Mouse (Mus musculus): Measurements from ENCODE around the gene Apoa2. TPM values are rescaled to one million over a fixed set of nuclear protein-coding genes. Genes with fewer than 3 reads are reported as not detected.
A peak's percentile ranks its signal among the peaks of the same experiment; 100 is the strongest.

Gene Apoa2
- total RNA-seq (2021) = 1 to 10 TPM in 1 of 2 experiments, not detected in 1; 7.5 TPM
- long read RNA-seq, experiment 1 = 0 reads
- long read RNA-seq, experiment 2 = 0 reads

- DNase-seq (ENCODE audit: low spot score) = no peak
Measured at GRCm38 (mm10) chr1:171224857-171225256, at the start of gene Apoa2. Gene Apoa2, plus strand, starts transcription at chr1:171225054.

DNA sequence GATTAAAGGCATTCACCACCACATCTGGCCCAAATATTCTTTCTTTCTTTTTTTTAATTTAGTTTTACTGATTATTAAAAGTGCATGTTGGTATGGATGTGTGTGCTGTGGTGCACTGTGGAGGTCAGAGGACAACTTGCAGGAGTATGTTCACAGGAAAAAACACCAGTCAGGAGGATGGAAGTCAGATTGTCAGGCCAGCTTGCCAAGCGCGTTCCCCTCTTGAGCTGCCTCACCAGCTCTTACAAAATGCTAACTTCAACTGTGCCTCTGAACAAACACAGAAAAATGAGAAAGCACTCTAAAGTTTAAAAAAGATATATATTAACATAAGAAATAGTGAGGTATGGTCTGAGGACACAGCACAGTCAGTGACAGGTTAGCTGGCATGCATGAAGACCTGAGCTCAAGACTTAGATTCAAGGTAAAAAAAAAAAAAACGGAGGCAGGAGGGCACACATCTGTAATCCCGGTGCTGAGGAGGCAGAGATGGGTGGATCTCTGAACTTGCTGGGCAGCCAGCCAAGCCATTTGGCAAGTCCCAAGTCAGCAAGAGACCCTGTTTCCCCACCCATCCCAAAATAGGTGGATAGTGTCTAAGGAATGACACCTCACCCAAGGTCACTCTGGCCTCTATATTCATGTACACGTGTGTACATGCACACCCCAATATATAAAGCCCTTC lies 45.2 kb upstream of the Apoa2 start:
- DNase-seq (ENCODE audit: low spot score) = no peak

GRCm38 (mm10) chr1:171183025-171183424 lies 41.8 kb upstream of the Apoa2 start:
- DNase-seq (ENCODE audit: low spot score) = no peak

- DNase-seq (ENCODE audit: low spot score) = peak; percentile 61
Measured at GRCm38 (mm10) chr1:171183620-171184019, 41.2 kb upstream of the Apoa2 start.

- DNase-seq (ENCODE audit: low spot score) = peak; percentile 50
Measured at GRCm38 (mm10) chr1:171184314-171184713, 40.5 kb upstream of the Apoa2 start.

DNA sequence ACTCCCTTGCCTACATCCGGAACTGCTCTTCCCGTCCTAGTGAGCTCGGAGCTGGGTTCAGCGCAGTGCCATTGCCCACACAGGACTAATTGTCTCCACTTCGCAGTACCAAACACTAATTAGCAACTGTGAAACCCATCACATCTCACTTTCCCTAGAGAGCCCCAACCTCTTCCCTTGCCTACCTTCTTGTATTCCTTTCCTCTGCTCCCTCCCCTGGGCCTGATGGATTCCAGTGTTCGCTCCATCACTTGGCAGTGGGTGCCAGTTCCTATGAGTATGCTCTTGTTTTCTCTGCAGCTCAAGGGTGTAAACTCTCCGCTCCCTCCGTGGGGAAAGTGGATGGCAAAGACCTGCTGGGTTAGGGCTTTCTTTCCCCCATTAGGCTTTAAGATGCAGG lies 39.2 kb upstream of the Apoa2 start:
- no peak for DNase-seq (ENCODE audit: low spot score)

GRCm38 (mm10) chr1:171187851-171188700 lies 36.8 kb upstream of the Apoa2 start:
- DNase-seq (ENCODE audit: low spot score) = no peak

- DNase-seq (ENCODE audit: low spot score) = no peak
Measured at GRCm38 (mm10) chr1:171189046-171189445, 35.8 kb upstream of the Apoa2 start.

GRCm38 (mm10) chr1:171189476-171190114 lies 35.3 kb upstream of the Apoa2 start:
- no peak for DNase-seq (ENCODE audit: low spot score)

DNA sequence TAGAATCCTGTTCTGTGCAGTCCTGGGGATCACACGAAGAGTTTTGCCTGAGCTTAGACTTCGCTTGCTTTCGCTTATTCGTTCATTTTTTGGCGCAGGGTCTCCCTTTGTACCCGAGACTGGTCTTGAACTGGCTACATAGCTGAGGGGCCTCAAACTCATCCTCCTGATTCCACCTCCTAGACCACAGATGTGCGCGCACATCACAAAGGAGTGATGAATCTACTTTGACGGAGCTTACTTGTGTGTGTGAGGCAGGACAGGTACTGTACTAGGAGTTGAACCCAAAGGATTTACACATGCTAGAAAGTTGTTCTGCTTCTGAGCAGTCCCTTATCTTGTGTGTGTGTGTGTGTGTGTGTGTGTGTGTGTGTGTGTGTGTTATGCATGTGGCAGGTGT lies 34.0 kb upstream of the Apoa2 start:
- DNase-seq (ENCODE audit: low spot score) = no peak

GRCm38 (mm10) chr1:171192283-171192682 lies 32.6 kb upstream of the Apoa2 start:
- no peak for DNase-seq (ENCODE audit: low spot score)

DNA sequence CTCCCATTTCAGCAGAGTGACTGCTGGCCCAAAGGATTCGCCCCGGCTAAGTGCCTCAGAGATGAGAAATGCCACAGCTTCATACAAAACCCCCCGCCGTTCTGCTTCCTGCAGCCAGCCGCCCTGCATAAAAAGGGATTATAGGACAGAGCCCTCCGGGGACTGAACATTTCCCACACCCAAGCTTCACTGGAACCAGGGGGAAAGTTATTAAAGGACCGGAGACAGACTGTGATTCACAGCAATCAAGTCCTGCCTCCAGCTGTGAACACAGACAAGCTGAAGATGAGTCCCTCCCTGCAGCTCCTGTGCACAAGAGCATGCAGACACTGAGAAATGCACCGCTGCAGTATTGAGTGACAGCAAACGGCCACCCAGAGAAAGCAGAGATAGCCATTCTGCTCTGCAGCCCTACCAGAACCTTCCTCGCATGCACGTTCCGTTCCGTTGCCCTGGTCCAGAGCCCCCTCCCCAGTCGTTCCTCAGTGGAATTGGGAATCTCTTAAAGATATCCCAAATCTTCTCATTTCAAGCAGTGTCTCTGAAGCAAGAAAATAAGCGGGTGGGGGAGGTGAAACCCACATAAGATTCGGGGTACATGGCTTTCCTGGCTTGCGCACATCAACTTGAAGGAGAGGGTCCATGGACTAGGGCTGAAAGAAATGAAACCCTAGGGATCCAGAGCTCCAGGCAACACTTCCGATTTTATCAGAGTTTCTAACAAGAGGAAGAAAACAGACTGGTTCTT lies 31.6 kb upstream of the Apoa2 start:
- no peak for DNase-seq (ENCODE audit: low spot score)

DNA sequence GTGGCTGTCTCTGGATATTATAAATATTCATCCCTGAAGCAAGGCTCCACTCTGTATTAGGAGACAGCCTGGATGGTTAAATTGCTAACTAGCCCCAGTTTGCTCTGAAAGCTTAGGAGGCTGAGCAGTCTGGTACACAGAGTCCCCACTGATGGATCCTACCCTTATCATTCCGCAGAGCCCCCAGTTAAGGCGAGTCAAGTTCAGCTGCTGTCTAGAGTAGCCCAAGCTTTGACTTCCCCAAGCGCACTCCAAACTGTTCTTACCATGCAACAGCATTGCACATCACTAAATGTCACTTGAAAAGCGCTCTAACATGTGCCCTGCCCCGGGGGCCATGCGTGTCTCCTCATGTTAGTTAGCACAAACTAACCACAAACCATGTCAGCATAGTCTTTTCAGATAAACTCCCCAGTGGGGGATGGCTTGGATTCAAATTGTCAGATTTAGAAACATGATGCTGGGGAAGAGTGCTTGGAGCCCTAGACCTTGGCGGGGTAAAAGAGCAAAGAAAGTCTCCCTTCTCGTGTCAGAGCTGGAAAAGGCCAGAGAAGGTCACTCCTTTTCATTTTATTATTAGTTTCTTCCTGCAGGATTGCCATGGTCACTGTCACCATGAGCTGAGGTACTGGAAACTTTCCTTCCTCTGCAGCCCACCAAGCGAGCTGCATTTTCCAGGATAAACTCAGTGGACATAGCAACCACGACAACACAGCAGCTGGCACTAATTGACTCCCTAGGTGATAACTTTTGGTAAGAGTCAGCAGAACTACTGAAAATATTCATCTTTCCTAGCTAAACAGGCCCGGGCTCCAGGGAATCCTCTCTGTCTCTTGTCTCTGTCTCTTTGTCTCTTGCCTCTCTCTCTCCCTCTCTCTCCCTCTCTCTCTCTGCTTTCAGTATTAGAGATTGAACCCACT lies 30.7 kb upstream of the Apoa2 start:
- no peak for DNase-seq (ENCODE audit: low spot score)

GRCm38 (mm10) chr1:171195046-171195822 lies 29.6 kb upstream of the Apoa2 start:
- DNase-seq (ENCODE audit: low spot score) = no peak

- DNase-seq (ENCODE audit: low spot score) = peak; percentile 62
Measured at GRCm38 (mm10) chr1:171195887-171196397, 28.9 kb upstream of the Apoa2 start, which contains the start of gene Pcp4l1. Gene Pcp4l1, minus strand, starts transcription at chr1:171196268.

DNA sequence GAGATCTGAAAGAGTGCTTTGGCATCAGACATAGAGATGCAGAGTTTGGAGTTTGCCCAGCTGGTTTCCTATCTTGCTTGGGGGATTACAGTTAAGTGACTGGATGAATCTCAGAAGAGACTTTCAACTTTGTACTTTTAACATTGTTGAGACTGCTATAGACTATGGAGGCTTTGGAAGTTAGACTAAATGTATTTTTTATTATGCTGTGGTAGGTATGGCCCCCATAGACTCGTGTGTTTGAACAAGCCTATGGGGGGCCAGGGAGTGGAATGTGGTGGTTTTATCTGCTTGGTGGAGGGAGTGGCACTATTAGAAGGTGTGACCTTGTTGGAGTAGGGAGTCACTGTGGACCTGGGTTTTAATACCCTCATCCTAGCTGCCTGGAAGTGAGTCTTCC lies 25.3 kb upstream of the Apoa2 start:
- DNase-seq (ENCODE audit: low spot score) = no peak

- DNase-seq (ENCODE audit: low spot score) = no peak
Measured at GRCm38 (mm10) chr1:171200769-171201168, 24.1 kb upstream of the Apoa2 start.

DNA sequence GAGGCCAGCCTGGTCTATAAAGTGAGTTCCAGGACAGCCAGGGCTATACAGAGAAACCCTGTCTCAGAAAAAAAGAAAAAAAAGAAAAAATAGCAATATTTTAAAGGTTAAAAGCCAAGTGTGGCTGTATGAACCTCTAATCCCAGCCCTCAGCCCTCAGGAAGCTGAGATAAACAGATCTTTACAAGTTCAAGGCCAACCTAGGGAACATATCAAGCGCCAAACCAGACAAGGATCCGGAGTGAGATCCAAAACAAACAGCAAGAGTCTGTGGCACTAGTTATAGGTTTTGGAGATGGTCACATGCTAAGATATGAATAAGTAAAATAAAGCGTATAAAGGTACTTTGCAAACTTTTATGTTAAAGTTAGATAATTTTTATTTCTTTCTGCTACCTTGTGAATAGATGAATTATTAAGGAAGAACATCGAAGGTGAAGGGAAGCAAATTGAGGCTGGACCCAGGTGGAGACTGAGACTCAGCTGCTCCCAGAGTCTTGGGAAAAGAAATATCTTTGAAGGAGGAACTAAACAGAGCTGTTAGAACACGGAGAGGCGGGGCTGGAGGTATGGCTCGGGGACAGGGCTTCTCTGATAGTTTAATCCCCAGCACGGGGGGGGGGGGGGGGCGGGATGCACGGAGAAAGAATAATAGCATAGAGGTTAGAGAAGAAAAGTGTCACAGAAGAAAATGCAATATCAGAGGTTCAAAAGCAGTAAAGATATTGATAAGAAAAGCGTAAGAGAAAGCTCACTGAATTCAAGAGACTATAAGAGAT lies 21.2 kb upstream of the Apoa2 start:
- no peak for DNase-seq (ENCODE audit: low spot score)

DNA sequence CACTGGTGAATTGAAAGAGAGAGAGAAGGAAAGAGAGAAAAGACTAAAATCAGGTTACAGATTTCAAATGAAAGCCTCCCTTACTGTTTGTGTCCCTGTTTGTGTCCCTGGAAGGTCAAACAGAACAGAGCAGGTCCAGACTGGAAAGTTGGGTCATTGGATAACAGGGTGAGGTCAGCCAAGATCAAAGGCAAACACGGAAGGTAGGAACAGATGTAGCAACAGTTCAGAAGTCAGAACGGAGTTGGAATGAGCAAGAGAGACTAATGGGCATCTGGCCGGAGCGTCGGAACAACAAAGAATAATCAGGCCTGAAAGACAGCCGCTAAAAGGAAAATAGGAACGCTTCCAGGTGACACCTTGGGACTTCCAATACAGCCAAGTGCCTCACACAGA lies 20.6 kb upstream of the Apoa2 start:
- no peak for DNase-seq (ENCODE audit: low spot score)
